Mouse (Mus musculus) bone marrow, adult 2 months (tissue): ENCODE data around the gene Cbln3. TPM values are rescaled to one million over a fixed set of nuclear protein-coding genes. Genes with fewer than 3 reads are reported as not detected.

Experiments
- H3K27ac ChIP-seq: fragments of 200-500 bp; 2 replicates; pipeline ENCODE4 v1.5.1; 2012; ENCODE audit warnings: low read depth, mild to moderate bottlenecking, control low read depth, inconsistent platforms, low read length; ENCODE audit not compliant: control insufficient read depth, poor library complexity, insufficient read depth
- H3K4me1 ChIP-seq: fragments of 200-500 bp; 2 replicates; pipeline ENCODE4 v1.6.1; 2011; ENCODE audit warnings: low read length; ENCODE audit not compliant: control insufficient read depth, insufficient read depth
- H3K4me3 ChIP-seq: fragments of 200-500 bp; replicated peaks from 2 replicates; pipeline ENCODE3; 2011; ENCODE audit warnings: mild to moderate bottlenecking, low read depth, low read length, control low read depth; ENCODE audit not compliant: control insufficient read depth
- CTCF ChIP-seq: fragments of 200-500 bp; IDR thresholded peaks from 2 replicates; pipeline ENCODE4 v1.5.1; 2011; ENCODE audit warnings: low read length, control low read depth; ENCODE audit not compliant: control insufficient read depth, insufficient read depth
- POLR2A ChIP-seq: fragments of 200-500 bp; IDR thresholded peaks from 2 replicates; pipeline ENCODE4 v1.6.1; 2011; ENCODE audit warnings: low read depth, mild to moderate bottlenecking, control low read depth, low read length, borderline replicate concordance; ENCODE audit not compliant: control insufficient read depth
- WGBS: fragments of 180-500 bp; shearing (Covaris S2); methylation state at CpG from one replicate; pipeline ENCODE4 v1.1.7; 2018; 5-methylcytosine and 5-hydroxymethylcytosine counted together
- polyA plus RNA-seq: library from polyadenylated mRNA; stranded (reverse); fragments of >200 nt; gene quantifications from 2 replicates; pipeline ENCODE4 v1.2.4, GENCODE M21; 2011; ENCODE audit warnings: low replicate concordance; ENCODE audit not compliant: missing spikeins, insufficient read depth, insufficient read length

Gene Cbln3
- polyA plus RNA-seq, 1 experiment, result not detected

GRCm38 (mm10) chr14:55862970-55863369 lies 21.2 kb downstream of the Cbln3 start:
- no peak for TF ChIP-seq POLR2A
- TF ChIP-seq CTCF, result no peak
- H3K27ac ChIP-seq, result no peak overlapping the region
- no peaks in the 10 kb centered on the region for H3K4me1 ChIP-seq
- WGBS, result 87% methylated on average over 10 of the region's 10 CpGs
- no peak overlapping the region for H3K4me3 ChIP-seq

- TF ChIP-seq CTCF (no peak), POLR2A (no peak)
- WGBS, result 86% methylated on average over 6 of the region's 6 CpGs
- no peak overlapping the region for H3K27ac ChIP-seq
- H3K4me1 ChIP-seq, result no peaks in the 10 kb centered on the region
- no peak overlapping the region for H3K4me3 ChIP-seq
These were observed 22.0 kb downstream of the Cbln3 start for GRCm38 (mm10) chr14:55862186-55862585.

GRCm38 (mm10) chr14:55857588-55857987 lies 26.6 kb downstream of the Cbln3 start:
- Histone ChIP-seq H3K4me3 (no peak overlapping the region), H3K4me1 (peaks cover 1% of the 10 kb centered on the region; the same call in 1 of the 2 replicates), H3K27ac (no peak overlapping the region)
- TF ChIP-seq POLR2A (no peak), CTCF (no peak)
- 76% methylated on average over 4 of the region's 4 CpGs for WGBS

GRCm38 (mm10) chr14:55855101-55855561 lies 29.1 kb downstream of the Cbln3 start:
- H3K27ac ChIP-seq, result no peak overlapping the region
- TF ChIP-seq POLR2A, result no peak
- TF ChIP-seq CTCF, result no peak
- 38% methylated on average over 4 of the region's 4 CpGs for WGBS
- H3K4me1 ChIP-seq, result peaks cover 1% of the 10 kb centered on the region; the same call in 1 of the 2 replicates
- H3K4me3 ChIP-seq, result no peak overlapping the region

GRCm38 (mm10) chr14:55854406-55855100 lies 29.6 kb downstream of the Cbln3 start:
- H3K4me1 ChIP-seq, result peaks cover 1% of the 10 kb centered on the region; the same call in 1 of the 2 replicates
- H3K27ac ChIP-seq, result no peak overlapping the region; the same call in 1 of the 2 replicates
- WGBS, result 5% methylated on average over 9 of the region's 9 CpGs
- peak overlapping the region; percentile 58 for H3K4me3 ChIP-seq
- TF ChIP-seq CTCF (no peak), POLR2A (no peak)

- Histone ChIP-seq H3K4me3 (peak within 1 kb of the TSS; percentile 58), H3K27ac (no peak within 1 kb of the TSS; the same call in 1 of the 2 replicates), H3K4me1 (peaks cover 1% of the 10 kb centered on the region; the same call in 1 of the 2 replicates)
- WGBS, result 7% methylated on average over 32 of the region's 33 CpGs
- TF ChIP-seq POLR2A (peak; percentile 14; the same call in 1 of the 2 replicates), CTCF (no peak)
These were observed 30.4 kb downstream of the Cbln3 start, which contains the start of gene Nynrin for GRCm38 (mm10) chr14:55853621-55854285. TSS of gene Nynrin (plus strand) at chr14:55854010.

GRCm38 (mm10) chr14:55852646-55853551 lies 31.3 kb downstream of the Cbln3 start:
- Histone ChIP-seq H3K4me1 (peaks cover 1% of the 10 kb centered on the region; the same call in 1 of the 2 replicates), H3K27ac (no peak overlapping the region), H3K4me3 (no peak overlapping the region)
- 32% methylated on average over 11 of the region's 11 CpGs for WGBS
- TF ChIP-seq POLR2A (no peak), CTCF (no peak)

GRCm38 (mm10) chr14:55850885-55851284 lies 33.3 kb downstream of the Cbln3 start:
- Histone ChIP-seq H3K4me3 (no peak overlapping the region), H3K27ac (no peak overlapping the region), H3K4me1 (peaks cover 1% of the 10 kb centered on the region; the same call in 1 of the 2 replicates)
- TF ChIP-seq CTCF, result no peak
- no peak for TF ChIP-seq POLR2A
- WGBS, result 83% methylated on average over 6 of the region's 6 CpGs
